Mouse (Mus musculus) megakaryocyte, embryonic 14.5 days (primary cell): ENCODE data around the gene Slc1a2. TPM values are rescaled to one million over a fixed set of nuclear protein-coding genes. Genes with fewer than 3 reads are reported as not detected.

Experiments
- H3K27me3 ChIP-seq: replicated peaks from 2 replicates; pipeline ENCODE3; 2012; ENCODE audit warnings: inconsistent platforms
- H3K36me3 ChIP-seq: replicated peaks from 2 replicates; pipeline ENCODE3; 2012; ENCODE audit warnings: low read length, inconsistent platforms, mixed read lengths
- H3K4me1 ChIP-seq: 2 replicates; pipeline ENCODE4 v1.6.1; 2012; ENCODE audit warnings: inconsistent platforms
- H3K4me3 ChIP-seq: replicated peaks from 2 replicates; pipeline ENCODE3; 2012; ENCODE audit warnings: moderate library complexity, mild to moderate bottlenecking, inconsistent platforms
- H3K9me3 ChIP-seq: 2 replicates; pipeline ENCODE4 v1.6.1; 2012; ENCODE audit warnings: inconsistent platforms
- FLI1 ChIP-seq: IDR thresholded peaks from 2 replicates; pipeline ENCODE4 v1.6.1; 2012; ENCODE audit warnings: low read length, inconsistent platforms, mixed read lengths
- GATA1 ChIP-seq: IDR thresholded peaks from 3 replicates; pipeline ENCODE4 v1.6.1; 2012; ENCODE audit warnings: mixed read lengths, low read length, inconsistent platforms, borderline replicate concordance
- polyA plus RNA-seq: library from polyadenylated mRNA; stranded (reverse); fragments of >175 nt; gene quantifications from 2 replicates; pipeline ENCODE4 v1.2.3, GENCODE M21; 2012; ENCODE audit warnings: low replicate concordance; ENCODE audit not compliant: insufficient read depth

The Slc1a2 gene
- polyA plus RNA-seq, 1 experiment = not detected

DNA sequence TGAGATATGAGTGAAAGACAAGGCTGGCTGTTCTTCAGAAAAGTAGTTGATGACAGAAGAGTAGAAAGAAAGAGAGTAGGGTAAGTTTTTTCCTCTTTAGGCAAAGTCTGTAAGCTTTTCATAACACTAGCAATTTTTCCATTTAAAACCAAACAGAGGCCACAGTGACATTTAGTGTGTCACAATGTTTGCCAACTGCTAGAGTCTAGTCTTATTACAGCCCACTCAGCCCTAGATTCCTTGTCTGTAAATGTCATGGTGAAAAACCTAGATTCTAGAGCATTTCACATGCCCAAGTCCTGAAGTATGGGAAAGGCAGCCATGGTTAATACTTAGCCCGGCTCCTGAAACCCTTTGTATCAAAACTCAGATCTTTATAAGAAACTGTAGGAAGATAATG, 112.8 kb downstream of the Slc1a2 start:
- no peak for TF ChIP-seq FLI1
- no peak for TF ChIP-seq GATA1
- H3K36me3 ChIP-seq = no peaks in the 10 kb centered on the region

DNA sequence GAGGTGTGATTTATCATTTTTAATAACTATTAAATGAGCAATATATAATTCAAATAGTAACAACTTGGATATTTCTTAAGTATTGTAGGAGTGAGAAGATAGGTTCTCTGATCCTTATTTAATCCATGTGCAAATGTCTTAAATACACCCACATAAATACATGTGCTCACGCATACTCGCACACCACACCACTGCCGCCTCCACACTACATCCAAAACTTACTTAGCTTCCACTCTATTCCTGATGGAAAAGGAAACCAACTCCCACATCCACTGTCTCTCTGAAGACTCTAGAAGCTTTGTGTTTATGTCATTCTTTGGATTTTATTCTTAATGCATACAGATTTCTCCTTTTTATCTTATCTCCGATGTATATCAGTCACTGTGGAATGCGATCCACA, 113.8 kb downstream of the Slc1a2 start:
- TF ChIP-seq FLI1 (no peak), GATA1 (no peak)
- no peaks in the 10 kb centered on the region for H3K4me1 ChIP-seq
- no peaks in the 10 kb centered on the region for H3K36me3 ChIP-seq
- H3K9me3 ChIP-seq = peaks cover 3% of the 10 kb centered on the region; the same call in 1 of the 2 replicates
- H3K4me3 ChIP-seq = no peak overlapping the region
- peaks cover 17% of the 10 kb centered on the region for H3K27me3 ChIP-seq

More for the DNA sequence above, 112.8 kb downstream of the Slc1a2 start:
- H3K4me3 ChIP-seq = no peak overlapping the region
- no peaks in the 10 kb centered on the region for H3K4me1 ChIP-seq
- peaks cover 3% of the 10 kb centered on the region; the same call in 1 of the 2 replicates for H3K9me3 ChIP-seq
- peaks cover 20% of the 10 kb centered on the region for H3K27me3 ChIP-seq

DNA sequence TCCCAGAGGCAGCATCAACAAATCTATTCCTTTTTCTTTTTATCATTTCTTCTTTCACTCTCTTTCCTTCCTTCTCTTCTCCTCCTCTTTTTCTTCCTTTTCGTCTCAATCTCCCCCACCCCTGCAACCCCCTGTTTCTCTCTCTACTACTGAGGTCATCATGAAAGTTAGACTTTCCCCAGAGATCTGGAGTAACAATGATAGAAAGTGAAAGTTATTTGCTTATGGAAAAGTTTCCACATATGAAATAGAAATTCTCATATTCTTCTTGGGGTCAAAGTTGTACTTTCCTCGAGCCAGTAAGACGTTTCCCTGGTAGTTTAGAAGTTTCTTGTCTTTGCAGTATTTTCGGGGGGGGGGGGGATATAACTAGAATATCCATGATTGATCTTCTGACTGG, 116.2 kb downstream of the Slc1a2 start:
- H3K9me3 ChIP-seq = peaks cover 3% of the 10 kb centered on the region; the same call in 1 of the 2 replicates
- H3K4me3 ChIP-seq = no peak overlapping the region
- TF ChIP-seq GATA1 (no peak), FLI1 (no peak)
- H3K27me3 ChIP-seq = peaks cover 14% of the 10 kb centered on the region
- H3K4me1 ChIP-seq = no peaks in the 10 kb centered on the region
- H3K36me3 ChIP-seq = no peaks in the 10 kb centered on the region

DNA sequence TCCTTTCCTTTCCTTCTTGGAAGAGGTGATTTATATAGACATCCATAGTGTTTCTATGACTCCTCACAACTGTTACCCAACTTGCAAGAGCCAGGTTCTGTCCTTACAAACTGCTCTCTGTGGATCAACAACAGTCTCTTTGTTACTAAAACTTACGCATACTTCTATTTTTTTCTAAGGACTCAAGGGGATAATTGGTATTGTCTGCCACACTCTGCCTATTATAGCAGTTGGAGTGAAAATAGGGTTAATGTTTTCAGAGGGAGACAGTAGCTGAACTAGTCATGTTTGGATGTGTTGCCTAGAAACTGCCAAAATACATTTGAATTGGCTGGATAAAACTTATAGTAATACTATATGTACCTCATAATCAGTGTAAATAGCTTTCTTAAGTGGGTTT, 117.1 kb downstream of the Slc1a2 start:
- H3K4me3 ChIP-seq = no peak overlapping the region
- H3K36me3 ChIP-seq = no peaks in the 10 kb centered on the region
- H3K27me3 ChIP-seq = peaks cover 16% of the 10 kb centered on the region
- H3K9me3 ChIP-seq = peaks cover under 1% of the 10 kb centered on the region; the same call in 1 of the 2 replicates
- H3K4me1 ChIP-seq = no peaks in the 10 kb centered on the region
- TF ChIP-seq FLI1 (no peak), GATA1 (no peak)

DNA sequence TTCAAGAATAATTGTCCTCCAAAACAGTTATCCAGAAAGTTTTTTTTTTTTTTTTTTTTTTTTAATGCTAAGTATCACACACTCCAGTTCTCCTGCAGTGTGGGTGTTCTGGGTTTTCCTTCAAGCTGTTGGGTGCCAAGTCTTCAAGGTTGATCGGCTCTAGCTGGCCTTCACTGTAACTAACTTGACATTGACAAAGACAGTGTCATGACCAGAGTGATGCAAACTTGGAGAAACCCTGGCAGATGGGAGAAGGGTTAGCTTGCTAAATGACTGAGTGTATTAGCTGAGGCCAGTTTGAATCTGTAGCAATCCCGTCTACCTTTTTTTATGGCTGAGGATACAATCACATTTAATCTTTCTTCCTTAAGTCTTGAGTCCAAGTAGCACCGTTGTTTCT, 119.7 kb downstream of the Slc1a2 start:
- H3K27me3 ChIP-seq = peaks cover 20% of the 10 kb centered on the region
- H3K9me3 ChIP-seq = no peaks in the 10 kb centered on the region
- TF ChIP-seq FLI1 = no peak
- no peak for TF ChIP-seq GATA1
- no peaks in the 10 kb centered on the region for H3K4me1 ChIP-seq
- no peak overlapping the region for H3K4me3 ChIP-seq
- no peaks in the 10 kb centered on the region for H3K36me3 ChIP-seq

DNA sequence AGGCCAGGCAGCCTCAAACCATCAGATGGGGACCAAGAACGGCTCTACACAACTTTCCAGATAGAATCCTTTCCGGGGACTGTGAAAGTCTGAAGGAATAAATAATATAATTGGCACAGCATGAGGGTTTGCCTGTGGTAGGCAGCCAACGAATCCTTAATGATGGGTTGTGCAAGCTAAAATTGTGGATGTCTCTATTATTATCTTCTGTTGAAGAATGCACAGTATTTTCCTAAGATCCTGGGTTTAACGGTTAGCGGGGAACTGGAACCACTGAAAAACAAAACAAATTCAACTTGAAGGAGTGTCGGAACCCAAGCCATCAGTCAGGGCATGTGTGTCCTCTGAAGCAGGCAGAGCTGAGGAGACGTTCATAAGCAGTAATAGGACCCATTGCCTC, 124.3 kb downstream of the Slc1a2 start:
- no peak overlapping the region for H3K4me3 ChIP-seq
- H3K4me1 ChIP-seq = no peaks in the 10 kb centered on the region
- TF ChIP-seq FLI1 = no peak
- no peak for TF ChIP-seq GATA1
- H3K36me3 ChIP-seq = no peaks in the 10 kb centered on the region
- H3K9me3 ChIP-seq = no peaks in the 10 kb centered on the region
- H3K27me3 ChIP-seq = peaks cover 20% of the 10 kb centered on the region

DNA sequence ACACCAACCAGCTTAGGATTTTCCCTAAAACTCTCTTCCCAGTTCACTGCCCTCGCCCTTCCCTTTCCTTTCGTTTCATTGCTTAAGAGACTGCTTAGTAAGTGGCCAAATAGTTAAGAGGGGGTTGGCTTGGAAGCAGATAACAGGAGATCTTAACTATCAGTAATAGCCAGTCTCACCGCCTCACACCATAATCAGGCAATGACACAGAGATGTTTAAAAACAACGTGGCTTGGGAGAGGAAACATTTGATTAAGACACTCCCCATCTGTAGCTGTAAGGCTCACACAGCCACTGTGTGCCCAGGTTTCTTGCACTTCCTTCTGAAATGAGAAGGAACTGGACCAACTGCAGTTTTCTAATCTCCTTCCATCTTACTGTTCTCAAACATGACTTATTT, 127.2 kb downstream of the Slc1a2 start:
- Histone ChIP-seq H3K27me3 (peaks cover 23% of the 10 kb centered on the region), H3K36me3 (no peaks in the 10 kb centered on the region), H3K4me1 (no peaks in the 10 kb centered on the region), H3K9me3 (no peaks in the 10 kb centered on the region), H3K4me3 (no peak overlapping the region)
- TF ChIP-seq GATA1 (no peak), FLI1 (no peak)

DNA sequence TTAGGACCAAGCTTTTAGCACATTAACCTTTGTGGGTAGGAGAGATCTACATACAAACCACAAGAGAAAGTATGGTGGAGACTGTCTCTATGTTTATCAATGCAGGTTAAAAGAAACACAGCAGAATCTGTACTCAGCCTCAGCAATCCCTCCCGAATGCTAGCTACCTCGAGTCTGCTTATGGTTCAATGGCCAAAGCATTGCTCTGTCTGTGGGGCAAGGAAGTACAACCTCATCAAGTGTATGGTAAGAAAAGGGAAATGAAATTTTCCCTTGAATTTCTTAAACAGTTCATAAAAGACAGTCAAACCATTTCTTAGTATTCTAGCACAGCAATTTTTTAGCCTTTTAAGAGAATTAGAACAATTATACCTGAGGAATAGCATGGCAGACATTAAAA, 133.2 kb downstream of the Slc1a2 start:
- Histone ChIP-seq H3K27me3 (peaks cover 25% of the 10 kb centered on the region), H3K4me1 (no peaks in the 10 kb centered on the region), H3K4me3 (no peak overlapping the region), H3K9me3 (no peaks in the 10 kb centered on the region), H3K36me3 (no peaks in the 10 kb centered on the region)
- TF ChIP-seq GATA1 (no peak), FLI1 (no peak)

DNA sequence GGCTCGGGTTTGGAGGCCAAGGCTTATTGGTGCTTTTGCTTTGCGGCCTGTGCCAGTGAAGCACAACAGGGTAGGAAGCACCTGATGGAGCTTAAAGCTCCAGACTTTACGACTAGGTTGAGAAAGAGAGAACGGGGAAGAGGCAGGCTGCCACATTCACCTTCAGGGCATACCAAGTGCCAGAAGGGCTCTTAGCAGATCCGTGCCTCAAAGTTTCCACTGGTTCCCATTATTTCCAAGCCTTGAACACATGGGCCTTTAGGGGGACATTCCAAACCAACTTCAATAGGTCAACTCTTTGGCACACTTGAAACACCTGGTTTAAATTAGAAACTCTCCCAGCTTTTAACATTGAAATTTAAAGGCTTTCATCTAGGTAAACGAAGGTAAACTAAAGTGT, 134.3 kb downstream of the Slc1a2 start:
- Histone ChIP-seq H3K4me1 (no peaks in the 10 kb centered on the region), H3K36me3 (no peaks in the 10 kb centered on the region), H3K27me3 (peaks cover 24% of the 10 kb centered on the region), H3K4me3 (no peak overlapping the region), H3K9me3 (no peaks in the 10 kb centered on the region)
- TF ChIP-seq GATA1 = no peak
- TF ChIP-seq FLI1 = no peak

DNA sequence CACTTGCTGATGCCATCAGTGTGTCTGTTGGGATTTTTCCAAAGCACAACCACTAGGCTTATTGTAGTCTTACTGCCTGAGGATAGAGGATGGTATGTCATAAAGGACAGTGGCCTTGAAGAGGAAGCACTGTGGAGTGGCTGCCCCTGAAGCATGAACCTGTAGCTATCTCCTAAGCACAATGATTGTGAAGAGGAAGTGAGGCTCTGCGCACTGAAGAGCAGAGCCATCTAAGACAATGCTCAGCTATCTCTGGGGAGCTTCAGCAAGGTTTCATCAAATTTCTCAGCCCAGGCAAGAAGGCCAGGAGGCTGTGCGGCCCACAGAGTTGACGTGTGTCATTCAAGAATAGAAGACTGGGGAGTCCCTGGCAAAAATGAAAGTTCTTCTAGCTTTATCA, 136.6 kb downstream of the Slc1a2 start:
- Histone ChIP-seq H3K27me3 (peaks cover 19% of the 10 kb centered on the region), H3K9me3 (no peaks in the 10 kb centered on the region), H3K36me3 (no peaks in the 10 kb centered on the region), H3K4me3 (no peak overlapping the region), H3K4me1 (no peaks in the 10 kb centered on the region)
- no peak for TF ChIP-seq GATA1
- TF ChIP-seq FLI1 = no peak

DNA sequence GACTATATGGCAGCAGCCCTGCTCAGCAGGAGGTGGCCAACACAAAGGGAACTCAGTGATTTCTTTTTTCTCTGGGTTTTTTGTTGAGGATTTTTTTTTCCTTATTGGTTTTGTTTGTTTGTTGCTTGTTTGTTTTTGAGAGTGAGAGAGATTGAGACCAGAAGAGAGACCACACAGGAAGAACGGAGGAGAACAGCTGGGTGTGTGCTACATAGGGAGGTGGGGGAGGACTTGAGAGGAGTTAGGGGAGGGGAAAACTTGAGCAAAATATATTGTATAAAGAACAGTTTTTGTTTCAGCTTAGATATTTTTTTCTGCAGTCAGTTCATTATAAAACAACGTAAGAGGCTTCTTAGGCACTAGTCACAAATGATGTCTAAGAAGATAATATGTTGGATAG, 139.7 kb downstream of the Slc1a2 start:
- H3K4me1 ChIP-seq = 0 out of 2 replicates have a peak, but pooled peaks cover 3% of the 10 kb centered on the region
- H3K27me3 ChIP-seq = peaks cover 18% of the 10 kb centered on the region
- no peak for TF ChIP-seq FLI1
- TF ChIP-seq GATA1 = no peak
- H3K4me3 ChIP-seq = no peak overlapping the region
- no peaks in the 10 kb centered on the region for H3K9me3 ChIP-seq
- H3K36me3 ChIP-seq = no peaks in the 10 kb centered on the region
